Comparison of ENCODE assay signal across 8 mouse cellular contexts in the genomic region with DNA sequence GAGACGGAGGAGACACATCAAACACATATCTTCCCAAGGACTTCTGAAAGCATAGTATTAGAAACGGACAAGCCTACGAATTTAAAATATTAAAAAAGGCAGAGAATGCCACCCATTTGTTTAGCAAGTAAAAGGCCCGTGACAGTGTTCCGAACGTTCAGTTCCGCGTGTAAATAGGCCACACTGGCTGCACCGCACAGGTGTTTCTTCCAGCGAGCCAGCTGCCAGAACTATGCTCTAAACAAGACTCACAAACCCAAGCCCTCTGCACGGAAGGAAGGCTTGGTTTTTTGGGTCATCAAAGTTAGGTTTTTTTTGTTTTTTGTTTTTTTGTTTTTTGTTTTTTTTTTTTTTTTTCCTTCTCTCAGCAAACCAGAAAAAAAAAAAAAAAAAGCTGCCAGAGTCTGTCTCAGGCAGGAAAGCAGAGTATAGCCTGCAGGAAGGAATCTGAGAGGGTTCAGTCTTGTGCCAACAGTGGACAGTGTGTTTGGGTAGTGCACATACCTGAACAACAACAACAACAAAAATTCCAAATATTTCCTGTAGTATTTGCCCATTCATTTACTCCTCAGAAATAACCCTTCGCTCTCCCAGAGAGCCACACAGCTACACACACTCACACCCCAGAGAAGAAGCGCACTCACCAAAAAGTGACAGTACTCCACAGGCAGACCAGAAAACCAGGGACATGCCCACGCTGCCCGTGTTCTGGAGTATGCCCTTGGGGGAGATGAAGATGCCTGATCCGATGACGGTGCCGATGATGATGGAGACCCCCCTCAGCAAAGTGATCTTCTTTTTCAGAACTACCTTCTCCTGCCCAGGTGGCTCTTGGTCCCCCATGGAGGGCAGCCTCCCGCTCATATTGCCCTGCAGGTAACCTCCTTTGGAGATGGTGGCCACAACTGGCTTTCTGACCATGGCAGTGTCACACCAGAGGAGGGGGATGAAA. TPM values are rescaled to one million over a fixed set of nuclear protein-coding genes. Genes with fewer than 3 reads are reported as not detected.
DNase-seq lines count a peak whose midpoint lies in the region; ATAC-seq and TF ChIP-seq lines count a peak whose summit lies in the region.

No protein-coding gene starts in this region.

- no peak for ATAC-seq in heart, embryonic 13.5 days (ENCODE audit: extremely low read depth, insufficient number of reproducible peaks, low FRiP score, low TSS enrichment)
- peak; percentile 47 for ATAC-seq in forebrain, embryonic 11.5 days (replicated peaks; ENCODE audit: low FRiP score)
- ATAC-seq in liver, embryonic 15.5 days (ENCODE audit: insufficient read depth): no peak

- no peak for DNase-seq in heart, postnatal 36 days
- no peak for DNase-seq in ES-E14 (ENCODE audit: low read depth, low spot score)
- no peak for DNase-seq in forebrain, embryonic 11.5 days (ENCODE audit: low spot score)
- DNase-seq in thymus, postnatal 0 days (ENCODE audit: low spot score): peak; percentile 87
- DNase-seq in embryo, embryonic 11 days: no peak
- no peak for DNase-seq in right cerebral cortex, adult 2 months (ENCODE audit: low spot score in 2 of 2)

- peaks cover 10% of the 10 kb centered on the region; the same call in 1 of the 2 replicates for H3K4me1 ChIP-seq in heart, embryonic 13.5 days
- H3K4me1 ChIP-seq in ES-E14 (ENCODE audit: control insufficient read depth in 2 of 2, insufficient read depth in 2 of 2, low read length in 2 of 2, poor library complexity in 1 of 2): peaks cover 3 to 6% of the 10 kb centered on the region in 2 experiments; a peak in 2 of 4 replicates
- H3K4me1 ChIP-seq in forebrain, embryonic 11.5 days (replicated peaks; ENCODE audit: control insufficient read depth, insufficient read depth, low read length): 0 out of 2 replicates have a peak, but pooled peaks cover 4% of the 10 kb centered on the region
- H3K4me1 ChIP-seq in liver, embryonic 15.5 days (replicated peaks): no peaks in the 10 kb centered on the region; the same call in 1 of the 2 replicates

- H3K4me3 ChIP-seq in heart, embryonic 13.5 days: peak overlapping the region; percentile 46
- H3K4me3 ChIP-seq in ES-E14 (ENCODE audit: insufficient read depth in 1 of 2, low read depth in 1 of 2, low read length in 2 of 2, poor library complexity in 1 of 2, severe bottlenecking in 1 of 2): no peak overlapping the region
- H3K4me3 ChIP-seq in forebrain, embryonic 11.5 days (ENCODE audit: low read depth, low read length): no peak overlapping the region
- H3K4me3 ChIP-seq in liver, embryonic 15.5 days (replicated peaks): peak overlapping the region; percentile 29

- 76% methylated on average over 19 of the region's 19 CpGs for WGBS in heart, embryonic 13.5 days
- WGBS in forebrain, embryonic 11.5 days: 76% methylated on average over 19 of the region's 19 CpGs
- WGBS in liver, embryonic 15.5 days (ENCODE audit: insufficient replicate concordance): 69% methylated on average over 19 of the region's 19 CpGs

- intact Hi-C loops in heart, postnatal 36 days (cut with DNase I): no loop called here

- H3K27me3 ChIP-seq in heart, embryonic 13.5 days (replicated peaks): no peaks in the 10 kb centered on the region
- no peaks in the 10 kb centered on the region for H3K27me3 ChIP-seq in forebrain, embryonic 11.5 days (ENCODE audit: control insufficient read depth, insufficient read depth, low read length)
- H3K27me3 ChIP-seq in liver, embryonic 15.5 days: no peaks in the 10 kb centered on the region

- no peak overlapping the region for H3K27ac ChIP-seq in heart, embryonic 13.5 days (replicated peaks)
- H3K27ac ChIP-seq in ES-E14 (ENCODE audit: insufficient read depth, low read depth, low read length, poor library complexity, severe bottlenecking): no peak overlapping the region
- no peak overlapping the region for H3K27ac ChIP-seq in forebrain, embryonic 11.5 days (ENCODE audit: low read depth, low read length)
- H3K27ac ChIP-seq in liver, embryonic 15.5 days (replicated peaks): no peak overlapping the region

- in situ Hi-C loops in ES-E14 (cut with MboI; ENCODE audit: low sequenced_read_pairs in 2 of 2, unreplicated experiment in 2 of 2): no loop called here

- no peak overlapping the region for H3K9ac ChIP-seq in heart, embryonic 13.5 days
- no peak overlapping the region for H3K9ac ChIP-seq in ES-E14 (ENCODE audit: insufficient read depth, low read depth, low read length, poor library complexity, severe bottlenecking)
- H3K9ac ChIP-seq in forebrain, embryonic 11.5 days (ENCODE audit: low read length): no peak overlapping the region; the same call in 1 of the 2 replicates
- no peak overlapping the region for H3K9ac ChIP-seq in liver, embryonic 15.5 days

- no peaks in the 10 kb centered on the region for H3K36me3 ChIP-seq in heart, embryonic 13.5 days
- H3K36me3 ChIP-seq in ES-E14 (ENCODE audit: control insufficient read depth, insufficient read depth, low read length, poor library complexity, severe bottlenecking): no peaks in the 10 kb centered on the region
- H3K36me3 ChIP-seq in forebrain, embryonic 11.5 days (ENCODE audit: control insufficient read depth, insufficient read depth, low read length): no peaks in the 10 kb centered on the region
- no peaks in the 10 kb centered on the region for H3K36me3 ChIP-seq in liver, embryonic 15.5 days (replicated peaks)

- H3K4me2 ChIP-seq in heart, embryonic 13.5 days: peak overlapping the region; percentile 70
- H3K4me2 ChIP-seq in forebrain, embryonic 11.5 days (ENCODE audit: low read depth, low read length, severe bottlenecking): peak overlapping the region; percentile 41
- peak overlapping the region; percentile 60 for H3K4me2 ChIP-seq in liver, embryonic 15.5 days

- H3K9me3 ChIP-seq in heart, embryonic 13.5 days: no peaks in the 10 kb centered on the region
- H3K9me3 ChIP-seq in ES-E14 (ENCODE audit: control insufficient read depth, insufficient read depth, low read depth, low read length): no peaks in the 10 kb centered on the region
- no peaks in the 10 kb centered on the region for H3K9me3 ChIP-seq in forebrain, embryonic 11.5 days (ENCODE audit: control insufficient read depth, low read length)
- H3K9me3 ChIP-seq in liver, embryonic 15.5 days (replicated peaks): no peaks in the 10 kb centered on the region

TF ChIP-seq in ES-E14, 5 proteins besides CTCF, POLR2A, EP300 and RAD21:
- TF ChIP-seq HCFC1 (IDR thresholded peaks at IDR 0.05; ENCODE audit: borderline replicate concordance, insufficient read depth, low read length): no peak
- peak; percentile 48; the same call in 1 of the 2 replicates for TF ChIP-seq ZNF384 (IDR thresholded peaks at IDR 0.05; ENCODE audit: low read depth, low read length)

RNA-seq across cellular contexts. Expression of a gene that starts 0.8 kb away (rescaled TPM):
- 0.12 and 0.17 TPM in 2 replicates for polyA plus RNA-seq in heart, embryonic 13.5 days (2015; fragmentation: Nextera tagmentation; extraction: Ambion mirVana)
- total RNA-seq in heart, postnatal 36 days (2021): under 1 TPM; 0.03 to 0.08 TPM
- 1.5 and 2.1 TPM in 2 replicates for total RNA-seq in ES-E14 (2012; rRNA removed)
- 1.3 and 1.5 TPM in 2 replicates for polyA plus RNA-seq in forebrain, embryonic 11.5 days (2014; fragmentation: Nextera tagmentation; extraction: Ambion mirVana)
- polyA plus RNA-seq in liver, embryonic 15.5 days (2015; fragmentation: Nextera tagmentation; extraction: Ambion mirVana): 0.13 and 0.22 TPM in 2 replicates
- 9.9 and 14.1 TPM in 2 replicates for polyA plus RNA-seq in thymus, postnatal 0 days (2015; fragmentation: Nextera tagmentation; extraction: Ambion mirVana)

Comparison
In these comparisons a context has a peak if more than half of its experiments do, and no peak if none do; other contexts are left out.
1. H3K4me3 ChIP-seq: peak in heart, embryonic 13.5 days (single experiment) and liver, embryonic 15.5 days (single experiment); none in ES-E14 (0 of 2) and forebrain, embryonic 11.5 days (single experiment).
2. Peak in every context shown above with its lines, with median percentiles within 50 percentile points of each other: H3K4me2 ChIP-seq.